Mouse (Mus musculus): ENCODE measurements at regions not wholly inside any gene's neighbourhood (a gene's known extent, or its start where the extent isn't known, plus 50 kb on each side); places are given as distances from the start of the nearest gene placed in this dataset.
A peak's percentile ranks its signal among the peaks of the same experiment; 100 is the strongest.
"Not testable (repeated sequence)": the region's sequence is repeated elsewhere in the genome, so short reads cannot be mapped to it uniquely, and the experiment has no call there.

DNA sequence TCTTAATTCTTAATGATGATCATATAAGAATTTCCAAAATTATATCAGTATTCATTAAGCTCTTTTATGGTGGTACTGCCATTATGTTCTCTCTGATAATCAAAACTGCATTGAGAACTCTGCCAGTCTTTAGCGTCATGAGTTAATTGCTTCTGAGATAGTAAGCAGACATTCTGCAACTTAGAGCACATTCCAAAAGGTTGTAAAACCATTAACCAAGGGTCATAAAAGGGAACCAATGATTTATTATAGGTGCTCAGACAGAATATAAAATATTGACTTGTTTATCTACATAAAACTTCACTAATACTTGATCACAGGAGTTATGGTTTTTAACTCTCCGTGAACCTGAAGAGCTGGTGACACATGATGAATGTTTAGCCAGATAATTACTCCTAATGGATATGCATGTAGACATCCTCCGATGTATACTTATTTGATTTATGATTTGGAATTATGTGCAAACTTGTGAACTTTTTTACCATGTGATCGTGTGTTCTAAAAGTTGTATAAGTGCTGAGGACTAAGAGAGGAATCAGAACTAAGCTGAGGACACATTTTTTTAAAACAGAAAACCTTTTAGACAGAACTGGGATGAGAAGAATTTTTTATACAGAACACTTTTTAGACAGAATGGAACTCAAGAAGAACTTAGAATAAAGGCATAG, 1345.4 kb downstream of the Zfp704 start:
- Histone ChIP-seq H3K9ac (no peak overlapping the region), H3K4me1 (no peaks in the 10 kb centered on the region), H3K36me3 (no peaks in the 10 kb centered on the region), H3K9me3 (no peaks in the 10 kb centered on the region), H3K27me3 (no peaks in the 10 kb centered on the region), H3K27ac (no peak overlapping the region), H3K4me2 (replicated peaks) (no peak overlapping the region), H3K4me3 (no peak overlapping the region)
- WGBS = 17% methylated on average over 4 of the region's 4 CpGs
- ATAC-seq (ENCODE audit: low FRiP score, low read depth) = no peak

GRCm38 (mm10) chr3:8257293-8257692, 1352.6 kb downstream of the Zfp704 start:
- H3K4me3 ChIP-seq = no peak overlapping the region
- no peak overlapping the region for H3K27ac ChIP-seq
- H3K36me3 ChIP-seq = no peaks in the 10 kb centered on the region
- H3K4me2 ChIP-seq (replicated peaks) = no peak overlapping the region
- ATAC-seq (ENCODE audit: low FRiP score, low read depth) = no peak
- no peaks in the 10 kb centered on the region for H3K4me1 ChIP-seq
- H3K9me3 ChIP-seq = no peaks in the 10 kb centered on the region
- H3K27me3 ChIP-seq = no peaks in the 10 kb centered on the region
- H3K9ac ChIP-seq = no peak overlapping the region

DNA sequence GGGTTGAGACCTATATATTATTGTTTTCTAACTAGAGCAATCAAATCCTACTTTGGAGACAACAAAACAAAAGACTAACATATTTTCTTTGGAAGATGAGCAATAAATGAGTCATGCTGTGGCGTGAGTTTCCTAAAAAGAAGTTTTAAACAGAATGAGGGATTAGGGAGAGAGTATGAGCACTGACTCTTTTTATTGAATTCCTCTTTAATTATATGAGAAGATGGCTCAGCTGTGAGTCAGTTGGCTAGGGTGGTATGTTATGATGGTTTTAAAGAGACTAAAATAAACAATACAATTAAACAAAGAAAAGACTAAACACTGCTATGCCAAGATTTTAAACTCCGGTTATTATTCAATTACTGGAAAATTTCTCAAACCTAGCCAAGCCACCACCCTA, 1357.6 kb downstream of the Zfp704 start:
- no peak overlapping the region for H3K9ac ChIP-seq
- no peak for ATAC-seq (ENCODE audit: low FRiP score, low read depth)
- no peaks in the 10 kb centered on the region for H3K4me1 ChIP-seq
- no peak overlapping the region for H3K4me3 ChIP-seq
- 84% methylated on average over 2 of the region's 2 CpGs for WGBS
- no peaks in the 10 kb centered on the region for H3K27me3 ChIP-seq
- H3K27ac ChIP-seq = no peak overlapping the region
- H3K4me2 ChIP-seq (replicated peaks) = no peak overlapping the region
- no peaks in the 10 kb centered on the region for H3K9me3 ChIP-seq
- no peaks in the 10 kb centered on the region for H3K36me3 ChIP-seq

DNA sequence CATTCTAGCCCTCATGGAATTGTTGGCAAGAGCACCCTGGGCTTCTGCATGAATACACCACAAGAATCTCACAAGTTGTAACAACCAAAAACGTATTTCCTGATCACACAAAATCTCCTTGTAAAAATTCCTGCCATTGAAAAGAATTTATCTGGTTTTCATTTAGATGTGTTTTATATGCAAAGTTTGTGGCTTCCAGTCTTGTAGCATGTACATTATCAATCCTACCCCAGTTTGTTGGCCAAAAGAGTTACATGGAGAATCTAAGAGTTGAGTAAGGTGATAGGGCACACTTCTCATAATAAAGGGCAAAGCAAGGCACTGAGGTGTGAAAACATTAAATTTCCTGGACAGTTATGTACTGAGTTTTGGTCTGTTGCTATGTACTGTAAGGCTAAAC, 1361.0 kb downstream of the Zfp704 start:
- no peak overlapping the region for H3K4me3 ChIP-seq
- H3K27me3 ChIP-seq = no peaks in the 10 kb centered on the region
- no peak overlapping the region for H3K4me2 ChIP-seq (replicated peaks)
- no peak for ATAC-seq (ENCODE audit: low FRiP score, low read depth)
- H3K36me3 ChIP-seq = no peaks in the 10 kb centered on the region
- H3K9ac ChIP-seq = no peak overlapping the region
- H3K27ac ChIP-seq = no peak overlapping the region
- peaks cover 3% of the 10 kb centered on the region for H3K9me3 ChIP-seq
- 35% methylated on average over 1 of the region's 1 CpGs for WGBS
- no peaks in the 10 kb centered on the region for H3K4me1 ChIP-seq

- H3K27ac ChIP-seq; H3K27me3 ChIP-seq; H3K4me3 ChIP-seq; H3K9me3 ChIP-seq; H3K4me1 ChIP-seq; ATAC-seq (ENCODE audit: low FRiP score, low read depth); H3K36me3 ChIP-seq; H3K9ac ChIP-seq; H3K4me2 ChIP-seq (replicated peaks): not testable (repeated sequence)
- 27% methylated on average over 1 of the region's 1 CpGs for WGBS
These were observed 1364.1 kb downstream of the Zfp704 start for GRCm38 (mm10) chr3:8245822-8246221.

GRCm38 (mm10) chr3:8245195-8245789, 1364.6 kb downstream of the Zfp704 start:
- H3K27ac ChIP-seq = not testable (repeated sequence)

DNA sequence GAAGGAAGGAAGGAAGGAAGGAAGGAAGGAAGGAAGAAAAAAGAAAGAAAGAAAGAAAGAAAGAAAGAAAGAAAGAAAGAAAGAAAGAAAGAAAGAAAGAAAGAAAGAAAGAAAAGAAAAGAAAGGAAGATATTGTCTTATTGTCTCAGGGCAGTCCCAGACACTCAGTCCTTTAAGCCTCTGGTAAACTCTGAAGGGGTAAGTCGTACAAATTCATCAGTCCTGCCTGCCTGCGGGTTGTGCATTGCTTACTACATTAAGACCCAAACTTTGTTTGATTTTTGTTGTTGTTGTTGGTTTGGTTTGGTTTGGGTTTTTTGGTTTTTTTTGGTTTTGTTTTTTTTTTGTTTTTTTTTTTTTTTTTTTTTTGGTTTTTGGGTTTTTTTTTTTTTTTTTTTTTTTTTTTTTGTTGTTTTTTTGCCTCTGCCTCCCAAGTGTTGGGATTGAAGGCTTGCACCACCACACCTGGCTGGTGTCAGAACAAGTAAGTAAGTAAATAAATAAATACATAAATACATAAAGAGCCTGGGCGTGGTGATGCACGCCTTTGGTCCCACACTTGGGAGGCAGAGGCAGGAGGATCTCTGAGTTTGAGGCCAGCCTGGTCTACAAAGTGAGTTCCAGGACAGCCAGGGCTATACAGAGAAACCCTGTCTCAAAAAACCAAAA, 1365.2 kb downstream of the Zfp704 start:
- not testable (repeated sequence) for H3K27ac ChIP-seq; H3K4me1 ChIP-seq; H3K4me2 ChIP-seq (replicated peaks); ATAC-seq (ENCODE audit: low FRiP score, low read depth); H3K36me3 ChIP-seq; H3K27me3 ChIP-seq; H3K9me3 ChIP-seq; H3K9ac ChIP-seq; H3K4me3 ChIP-seq
- 94% methylated on average over 4 of the region's 4 CpGs for WGBS

More at GRCm38 (mm10) chr3:8245195-8245789, 1364.6 kb downstream of the Zfp704 start:
- H3K36me3 ChIP-seq; H3K4me3 ChIP-seq; H3K4me2 ChIP-seq (replicated peaks); H3K9ac ChIP-seq; H3K27me3 ChIP-seq; H3K9me3 ChIP-seq; H3K4me1 ChIP-seq: not testable (repeated sequence)
- ATAC-seq (ENCODE audit: low FRiP score, low read depth) = peak; percentile 89
- WGBS = 75% methylated on average over 2 of the region's 2 CpGs

DNA sequence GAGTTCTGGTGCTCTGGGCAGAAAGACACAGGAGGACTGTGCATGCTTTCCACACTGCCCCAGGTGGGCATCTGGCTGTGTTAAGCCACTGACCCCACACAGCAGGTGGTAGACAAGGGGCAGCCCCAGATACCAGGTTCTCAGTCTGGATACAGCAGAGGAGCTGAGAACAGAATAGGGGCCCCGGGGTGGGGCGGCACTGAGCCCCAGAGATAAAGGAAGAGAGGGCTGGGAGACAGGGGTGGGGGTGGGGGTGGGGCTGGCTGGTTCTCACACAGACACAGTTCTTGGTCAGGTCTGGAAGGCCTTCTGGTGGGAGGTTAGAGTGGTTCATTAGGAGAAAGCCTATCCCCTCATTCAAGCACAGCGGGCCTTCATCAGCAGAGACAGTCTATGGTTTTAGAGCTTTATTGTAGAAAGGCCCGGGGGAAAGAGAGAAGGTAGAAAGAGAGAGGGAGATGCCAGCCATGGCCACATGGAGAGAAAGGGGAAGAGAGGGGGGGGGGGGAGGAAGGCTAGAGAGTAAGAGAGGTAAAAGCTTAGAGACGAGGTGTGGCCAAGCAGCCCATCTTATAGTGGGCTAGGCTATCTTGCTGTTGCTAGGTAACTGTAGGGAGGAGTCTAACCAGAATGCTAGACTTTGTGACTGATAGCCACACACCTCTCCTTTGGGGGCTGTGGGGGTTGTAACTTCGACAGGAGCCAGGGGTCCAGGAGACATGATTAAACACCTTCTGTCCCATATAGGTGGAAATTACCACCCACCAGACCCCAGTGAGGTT, 1403.1 kb downstream of the Zfp704 start:
- no peaks in the 10 kb centered on the region for H3K27me3 ChIP-seq
- H3K4me1 ChIP-seq = no peaks in the 10 kb centered on the region
- no peak overlapping the region for H3K4me3 ChIP-seq
- H3K9ac ChIP-seq = no peak overlapping the region
- 79% methylated on average over 6 of the region's 6 CpGs for WGBS
- no peak overlapping the region for H3K4me2 ChIP-seq (replicated peaks)
- ATAC-seq (ENCODE audit: low FRiP score, low read depth) = no peak
- no peaks in the 10 kb centered on the region for H3K36me3 ChIP-seq
- H3K27ac ChIP-seq = no peak overlapping the region
- H3K9me3 ChIP-seq = no peaks in the 10 kb centered on the region

DNA sequence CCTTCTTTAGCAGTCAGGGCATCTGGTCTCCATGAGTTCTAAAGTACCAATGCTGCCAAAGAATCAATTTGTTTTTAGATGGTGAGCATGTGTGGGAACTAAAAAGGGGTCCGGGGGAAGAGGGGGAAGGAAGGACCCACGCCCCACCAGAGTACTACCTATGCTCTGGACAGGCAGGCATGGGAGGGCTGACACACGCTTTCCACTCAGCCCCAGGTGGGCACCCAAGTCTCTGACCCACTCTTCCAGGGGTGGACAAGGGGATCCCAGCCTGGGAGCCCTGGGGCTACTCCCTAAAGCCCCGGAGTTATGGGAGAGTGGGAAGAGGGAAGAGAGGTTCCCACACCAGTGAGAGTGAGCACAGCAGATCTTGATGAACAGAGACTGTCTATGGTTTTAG, 1446.9 kb downstream of the Zfp704 start:
- Histone ChIP-seq H3K9ac (no peak overlapping the region), H3K27me3 (no peaks in the 10 kb centered on the region), H3K9me3 (no peaks in the 10 kb centered on the region), H3K4me2 (replicated peaks) (no peak overlapping the region), H3K27ac (no peak overlapping the region), H3K4me3 (no peak overlapping the region), H3K4me1 (peaks cover 13% of the 10 kb centered on the region), H3K36me3 (no peaks in the 10 kb centered on the region)
- ATAC-seq (ENCODE audit: low FRiP score, low read depth) = no peak
- 61% methylated on average over 4 of the region's 4 CpGs for WGBS

- WGBS = 82% methylated on average over 4 of the region's 4 CpGs
- Histone ChIP-seq H3K9me3 (no peaks in the 10 kb centered on the region), H3K4me3 (no peak overlapping the region), H3K27me3 (no peaks in the 10 kb centered on the region), H3K9ac (no peak overlapping the region), H3K4me1 (peaks cover 13% of the 10 kb centered on the region), H3K36me3 (no peaks in the 10 kb centered on the region), H3K4me2 (replicated peaks) (no peak overlapping the region), H3K27ac (no peak overlapping the region)
- peak; percentile 59 for ATAC-seq (ENCODE audit: low FRiP score, low read depth)
These were observed 1447.7 kb downstream of the Zfp704 start for GRCm38 (mm10) chr3:8161997-8162756.

GRCm38 (mm10) chr3:8143016-8143415, 1466.9 kb downstream of the Zfp704 start:
- Histone ChIP-seq H3K4me2 (replicated peaks) (no peak overlapping the region), H3K9ac (no peak overlapping the region), H3K27ac (no peak overlapping the region), H3K36me3 (no peaks in the 10 kb centered on the region), H3K9me3 (peaks cover 12% of the 10 kb centered on the region), H3K4me3 (no peak overlapping the region), H3K4me1 (no peaks in the 10 kb centered on the region), H3K27me3 (no peaks in the 10 kb centered on the region)
- 78% methylated on average over 2 of the region's 2 CpGs for WGBS
- no peak for ATAC-seq (ENCODE audit: low FRiP score, low read depth)

DNA sequence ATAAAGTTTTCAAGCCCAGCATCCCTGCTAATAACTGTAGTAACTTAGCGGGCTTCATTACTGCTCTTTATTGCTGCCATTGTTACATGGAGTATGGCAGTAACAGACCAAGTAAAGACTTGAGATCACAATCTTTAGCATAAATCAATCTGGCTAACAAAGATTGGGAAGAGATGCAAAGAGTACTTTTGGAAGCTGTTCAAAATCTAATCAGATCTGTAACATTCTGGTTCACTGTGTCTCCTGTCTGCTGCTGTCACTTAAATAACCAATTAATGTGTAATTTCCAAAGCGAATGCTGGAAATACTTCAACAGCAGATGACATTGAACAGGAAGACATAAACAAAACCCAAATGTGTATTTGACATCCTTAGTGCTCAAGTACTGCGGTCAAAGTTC, 1467.7 kb downstream of the Zfp704 start:
- no peak for ATAC-seq (ENCODE audit: low FRiP score, low read depth)
- H3K9ac ChIP-seq = no peak overlapping the region
- H3K27ac ChIP-seq = no peak overlapping the region
- H3K27me3 ChIP-seq = no peaks in the 10 kb centered on the region
- WGBS = 80% methylated on average over 3 of the region's 3 CpGs
- no peaks in the 10 kb centered on the region for H3K4me1 ChIP-seq
- no peak overlapping the region for H3K4me2 ChIP-seq (replicated peaks)
- no peak overlapping the region for H3K4me3 ChIP-seq
- no peaks in the 10 kb centered on the region for H3K36me3 ChIP-seq
- H3K9me3 ChIP-seq = peaks cover 4% of the 10 kb centered on the region

All from limb, embryonic 13.5 days (tissue).